Mouse (Mus musculus) gastrocnemius, postnatal 10 days (tissue): ENCODE data around the gene Cdk2. TPM values are rescaled to one million over a fixed set of nuclear protein-coding genes. Genes with fewer than 3 reads are reported as not detected.

Experiments
- DNase-seq: peaks from one replicate; pipeline ENCODE4 v3.0.0; 2021; ENCODE audit warnings: mixed read lengths
- total RNA-seq, 2 experiments: library from RNA; stranded (reverse); gene quantifications; 2 replicates each; pipeline ENCODE4 v1.2.3; 2021

Gene Cdk2
- total RNA-seq, 2 experiments from 2014 or later: 14.0 to 18.8 TPM

DNA sequence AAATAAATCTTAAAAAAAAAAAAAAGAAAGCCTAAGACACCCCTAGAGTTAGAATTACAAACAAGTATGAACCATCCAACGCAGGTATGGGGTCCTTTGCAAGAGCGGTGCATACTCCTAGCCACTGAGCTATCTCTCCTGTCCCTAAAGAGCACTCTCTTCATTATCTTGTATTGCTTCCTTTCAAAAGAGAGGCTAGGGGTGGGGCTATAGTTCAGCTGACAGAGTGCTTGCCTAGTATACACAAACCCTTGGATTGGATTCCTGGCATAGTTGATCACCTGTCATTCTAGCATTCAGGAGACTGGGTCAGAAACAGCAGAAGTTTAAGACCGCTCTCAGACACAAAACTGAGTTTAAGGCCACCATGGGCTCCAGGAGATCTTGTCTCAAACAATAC, 49.6 kb downstream of the Cdk2 start:
- no peak for DNase-seq

DNA sequence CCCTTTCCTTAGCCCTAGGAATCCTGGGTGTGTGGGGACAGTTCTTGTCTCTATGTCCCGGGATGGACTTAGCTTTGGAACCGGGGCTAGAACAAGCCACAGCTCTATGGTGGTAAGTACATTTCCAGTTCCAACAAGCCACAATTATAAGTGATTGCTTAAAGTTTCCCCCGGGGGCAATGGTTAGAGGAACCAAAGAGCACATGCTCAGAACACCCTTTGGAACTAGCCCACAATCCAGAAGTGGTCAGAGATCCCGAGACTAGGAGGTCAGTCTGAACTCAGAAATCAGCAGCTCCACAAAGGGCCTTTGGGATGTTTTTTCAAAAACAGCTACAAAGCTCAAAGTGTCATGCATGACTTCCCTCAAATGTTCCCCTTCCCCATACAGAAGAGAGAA, 51.0 kb downstream of the Cdk2 start:
- no peak for DNase-seq

Other genes with a start within 250 kb of the Cdk2 start
- 10 to 100 TPM; 47.0 to 62.8 TPM for gene Smarcc2, start 245.8 kb downstream of the Cdk2 start, total RNA-seq
- 100 to 1,000 TPM; 305 to 356 TPM for gene Myl6, start 210.9 kb downstream of the Cdk2 start, total RNA-seq
- gene Myl6b, start 206.3 kb downstream of the Cdk2 start, total RNA-seq: 100 to 1,000 TPM in 1 of 2 experiments, 10 to 100 TPM in 1; 68.8 to 101 TPM
- 10 to 100 TPM; 22.5 to 30.4 TPM for gene Esyt1, start 179.2 kb downstream of the Cdk2 start, total RNA-seq
- gene Zc3h10, start 157.3 kb downstream of the Cdk2 start, total RNA-seq: 1 to 10 TPM; 5.2 to 6.3 TPM
- gene Rpl41, start 155.7 kb downstream of the Cdk2 start, total RNA-seq: 1,000 to 10,000 TPM; 1,962 to 2,082 TPM
- gene Pa2g4, start 139.0 kb downstream of the Cdk2 start, total RNA-seq: 10 to 100 TPM; 65.8 to 72.9 TPM
- gene Erbb3, start 115.4 kb downstream of the Cdk2 start, total RNA-seq: 1 to 10 TPM; 7.7 to 9.0 TPM
- gene Rps26, start 78.3 kb downstream of the Cdk2 start, total RNA-seq: 100 to 1,000 TPM; 637 to 651 TPM
- gene Ikzf4, start 59.0 kb downstream of the Cdk2 start, total RNA-seq: under 1 TPM; 0.54 to 0.63 TPM
- 10 to 100 TPM in 1 of 2 experiments, 1 to 10 TPM in 1; 9.3 to 11.0 TPM for gene Suox, start 31.0 kb downstream of the Cdk2 start, total RNA-seq
- gene Rab5b, start 8.8 kb downstream of the Cdk2 start, total RNA-seq: 10 to 100 TPM; 82.7 to 83.2 TPM
- gene Pmel, start 836 bp downstream of the Cdk2 start, total RNA-seq: 1 to 10 TPM; 2.1 to 2.4 TPM
- gene Dgka, start 39.8 kb upstream of the Cdk2 start, total RNA-seq: 1 to 10 TPM; 7.1 to 8.8 TPM
- 10 to 100 TPM; 13.7 to 14.9 TPM for gene Pym1, start 42.9 kb upstream of the Cdk2 start, total RNA-seq
- gene Mmp19, start 85.9 kb upstream of the Cdk2 start, total RNA-seq: 1 to 10 TPM; 2.8 to 3.8 TPM
- 10 to 100 TPM; 28.9 to 34.6 TPM for gene Dnajc14, start 99.0 kb upstream of the Cdk2 start, total RNA-seq
- gene Tmem198b, start 99.3 kb upstream of the Cdk2 start, total RNA-seq: 10 to 100 TPM in 1 of 2 experiments, 1 to 10 TPM in 1; 7.4 to 10.8 TPM
- 10 to 100 TPM; 45.3 to 45.4 TPM for gene Sarnp, start 112.3 kb upstream of the Cdk2 start, total RNA-seq
- gene Ormdl2, start 116.6 kb upstream of the Cdk2 start, total RNA-seq: 1 to 10 TPM; 7.5 to 8.8 TPM
- gene Gdf11, start 186.7 kb upstream of the Cdk2 start, total RNA-seq: 1 to 10 TPM; 8.2 to 9.5 TPM
- 100 to 1,000 TPM; 198 to 258 TPM for gene Cd63, start 196.0 kb upstream of the Cdk2 start, total RNA-seq
- gene Rdh5, start 217.9 kb upstream of the Cdk2 start, total RNA-seq: 10 to 100 TPM in 1 of 2 experiments, 1 to 10 TPM in 1; 8.2 to 12.5 TPM
- 100 to 1,000 TPM; 201 to 210 TPM for gene Bloc1s1, start 219.0 kb upstream of the Cdk2 start, total RNA-seq
- 100 to 1,000 TPM; 125 to 127 TPM for gene Itga7, start 228.8 kb upstream of the Cdk2 start, total RNA-seq